Mouse (Mus musculus): ENCODE measurements at regions not wholly inside any gene's neighbourhood (a gene's known extent, or its start where the extent isn't known, plus 50 kb on each side); places are given as distances from the start of the nearest gene placed in this dataset.

DNA sequence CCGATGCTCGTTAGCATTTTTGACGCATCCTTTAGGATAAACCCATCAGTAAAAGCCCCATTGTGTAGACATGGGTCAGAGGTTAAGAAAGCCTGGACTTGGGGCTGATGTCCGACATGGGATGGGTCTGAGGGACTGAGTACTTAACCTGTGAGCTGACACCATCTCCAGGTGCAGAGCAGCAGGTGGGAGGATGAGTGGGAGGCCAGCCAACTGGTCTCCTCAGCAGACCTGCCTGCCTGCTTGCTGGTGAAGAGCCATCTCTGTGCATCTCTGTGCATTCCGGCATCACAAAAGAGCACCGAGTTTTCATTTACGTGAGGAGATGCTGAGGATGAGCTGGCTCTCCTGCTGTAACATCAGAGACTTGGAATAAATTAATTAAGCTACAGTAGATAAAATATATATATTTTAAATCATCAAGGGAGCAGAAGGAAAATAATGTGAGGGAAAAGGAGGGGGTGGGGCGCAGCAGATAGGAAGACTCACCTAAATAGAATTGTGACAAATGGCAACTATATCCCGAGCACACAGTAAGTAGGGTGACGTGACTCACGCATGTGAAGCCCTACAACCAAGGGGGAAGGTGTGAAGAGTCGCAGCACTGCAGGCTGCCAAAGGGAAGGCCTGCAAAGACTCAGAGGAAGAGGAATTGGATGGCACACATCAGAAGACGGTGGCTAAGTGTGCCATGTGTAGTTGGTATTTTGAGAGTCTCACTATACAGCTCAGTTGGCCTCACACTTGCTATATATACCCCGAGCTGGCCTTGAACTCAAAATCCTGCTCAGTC, 118.5 kb upstream of the Ces5a start:
- TF ChIP-seq CTCF (conservative IDR thresholded peaks at IDR 0.05; ENCODE audit: low read length): no peak
- no peak for TF ChIP-seq NANOG (IDR thresholded peaks at IDR 0.05; ENCODE audit: borderline replicate concordance, low read length)

Measured in E14TG2a.4 (cell line).